In the genomic region with DNA sequence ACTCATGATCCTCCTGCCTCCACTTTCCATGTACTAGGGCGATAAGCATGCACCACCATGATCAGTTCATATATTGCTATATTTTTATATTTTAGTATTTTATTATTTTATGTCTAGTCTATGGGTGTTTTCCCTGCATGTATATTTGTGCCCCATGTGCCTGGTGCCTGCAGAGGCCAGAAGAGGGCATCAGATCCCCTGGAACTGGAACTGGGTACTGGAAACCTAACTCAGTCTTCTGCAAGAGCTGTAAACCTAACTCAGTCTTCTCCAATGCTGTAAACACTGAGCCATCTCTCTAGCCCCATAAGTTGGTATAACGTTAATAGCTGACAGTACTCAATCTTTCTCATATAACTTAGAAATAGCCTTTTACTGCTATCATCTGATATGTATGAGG, we compare ENCODE assay signal across 14 mouse cellular contexts. TPM values are rescaled to one million over a fixed set of nuclear protein-coding genes. Genes with fewer than 3 reads are reported as not detected.
A peak's percentile ranks its signal among the peaks of the same experiment; 100 is the strongest.
DNase-seq lines count a peak whose midpoint lies in the region; ATAC-seq and TF ChIP-seq lines count a peak whose summit lies in the region.
"Had no signal": no experiment of that assay in that cellular context is flagged by ENCODE, and none has a peak within 500 bp of the region (broad histone marks: within the 10 kb centered on the region; RNA-seq: fewer than 3 reads in every experiment).

No protein-coding gene starts in this region.

- peak; percentile 49 for TF ChIP-seq CTCF in kidney, postnatal 0 days (IDR thresholded peaks at IDR 0.05; ENCODE audit: low read depth)
- no peak for TF ChIP-seq CTCF in thymus, adult 2 months (IDR thresholded peaks at IDR 0.05; ENCODE audit: borderline replicate concordance, control insufficient read depth, extremely low read depth, insufficient read depth, low read length, poor library complexity)
- TF ChIP-seq CTCF in small intestine, adult 2 months (IDR thresholded peaks at IDR 0.05; ENCODE audit: extremely low read depth, insufficient read length, insufficient replicate concordance, low read depth, low read length) = peak; percentile 46; the same call in 1 of the 2 replicates

- H3K36me3 ChIP-seq in kidney, postnatal 0 days (ENCODE audit: insufficient read depth, low read length) = no peaks in the 10 kb centered on the region
- H3K36me3 ChIP-seq in thymus, adult 2 months (ENCODE audit: control insufficient read depth, insufficient read depth, low read length) = no peaks in the 10 kb centered on the region
- H3K36me3 ChIP-seq in small intestine, adult 2 months (ENCODE audit: control insufficient read depth, insufficient read depth, low read length) = 0 out of 2 replicates have a peak, but pooled peaks cover 1% of the 10 kb centered on the region
- H3K36me3 ChIP-seq: heart, embryonic 10.5 days; limb, embryonic 15.5 days had no signal

- H3K4me2 ChIP-seq in kidney, postnatal 0 days (ENCODE audit: low read length) = no peak overlapping the region
- H3K4me2 ChIP-seq: limb, embryonic 15.5 days had no signal

- no peaks in the 10 kb centered on the region for H3K4me1 ChIP-seq in kidney, postnatal 0 days (replicated peaks; ENCODE audit: insufficient read depth, low read length)
- H3K4me1 ChIP-seq in thymus, adult 2 months (replicated peaks; ENCODE audit: control insufficient read depth, insufficient read depth, low read length) = no peaks in the 10 kb centered on the region
- peaks cover 12% of the 10 kb centered on the region; the same call in 1 of the 2 replicates for H3K4me1 ChIP-seq in small intestine, adult 2 months (ENCODE audit: control insufficient read depth, insufficient read depth, insufficient read length, low read length)
- H3K4me1 ChIP-seq: heart, embryonic 10.5 days; limb, embryonic 15.5 days had no signal

- no peaks in the 10 kb centered on the region for H3K9me3 ChIP-seq in kidney, postnatal 0 days (replicated peaks; ENCODE audit: low read length)
- H3K9me3 ChIP-seq: heart, embryonic 10.5 days; limb, embryonic 15.5 days had no signal

- H3K4me3 ChIP-seq in kidney, postnatal 0 days (replicated peaks; ENCODE audit: low read depth, low read length) = no peak overlapping the region
- no peak overlapping the region for H3K4me3 ChIP-seq in thymus, adult 2 months (ENCODE audit: control insufficient read depth, insufficient read depth, low read length)
- H3K4me3 ChIP-seq in small intestine, adult 2 months (ENCODE audit: low read depth, low read length) = no peak overlapping the region
- H3K4me3 ChIP-seq: heart, embryonic 10.5 days; limb, embryonic 15.5 days had no signal

- 58% methylated on average over 2 of the region's 2 CpGs for WGBS in kidney, postnatal 0 days
- WGBS in thymus, adult 2 months = 83% methylated on average over 2 of the region's 2 CpGs
- 71% methylated on average over 2 of the region's 2 CpGs for WGBS in small intestine, adult 2 months

- TF ChIP-seq POLR2A in thymus, adult 2 months (IDR thresholded peaks at IDR 0.05; ENCODE audit: control insufficient read depth, extremely low read depth, insufficient read depth, low read length, poor library complexity) = no peak
- TF ChIP-seq POLR2A in small intestine, adult 2 months (IDR thresholded peaks at IDR 0.05; ENCODE audit: low read depth, low read length) = no peak

- H3K27me3 ChIP-seq in kidney, postnatal 0 days (ENCODE audit: insufficient read depth, low read length) = no peaks in the 10 kb centered on the region
- no peaks in the 10 kb centered on the region for H3K27me3 ChIP-seq in thymus, adult 2 months (ENCODE audit: control insufficient read depth, insufficient read depth, low read length)
- no peaks in the 10 kb centered on the region for H3K27me3 ChIP-seq in small intestine, adult 2 months (ENCODE audit: control insufficient read depth, insufficient read depth, low read length)

- no peak overlapping the region for H3K27ac ChIP-seq in kidney, postnatal 0 days
- no peak overlapping the region for H3K27ac ChIP-seq in thymus, adult 2 months (ENCODE audit: control insufficient read depth, insufficient read depth, low read length)
- H3K27ac ChIP-seq in small intestine, adult 2 months (ENCODE audit: insufficient read depth, low read depth, low read length) = no peak overlapping the region
- H3K27ac ChIP-seq: heart, embryonic 10.5 days; limb, embryonic 15.5 days had no signal

- ATAC-seq in kidney, postnatal 0 days (replicated peaks; ENCODE audit: low FRiP score, low read depth) = no peak

- DNase-seq in kidney, postnatal 0 days (ENCODE audit: low spot score) = no peak
- no peak for DNase-seq in kidney, postnatal 10 days
- DNase-seq in thymus, adult 2 months = peak; percentile 16
- DNase-seq in thymus, postnatal 25 days = no peak
- DNase-seq in adipocyte (ENCODE audit: low spot score) = peak; percentile 40
- no peak for DNase-seq in embryo, embryonic 10 days (ENCODE audit: low spot score)
- DNase-seq: cerebellum, adult 8-10 months; right cerebral cortex, postnatal 25 days had no signal

- H3K9ac ChIP-seq in kidney, postnatal 0 days (ENCODE audit: low read depth, low read length) = no peak overlapping the region
- H3K9ac ChIP-seq: limb, embryonic 15.5 days had no signal

RNA-seq across cellular contexts. Expression of a gene that starts 2.7 kb away (rescaled TPM):
- 99.7 and 101 TPM in 2 replicates for polyA plus RNA-seq in kidney, postnatal 0 days (2015; fragmentation: Nextera tagmentation; extraction: Ambion mirVana)
- 153 and 157 TPM in 2 replicates for polyA plus RNA-seq in thymus, adult 2 months (2012; rRNA removed)
- polyA plus RNA-seq in small intestine, adult 2 months (2012; rRNA removed) = 352 and 372 TPM in 2 replicates

RNA-seq across cellular contexts. Expression of a gene that starts 7.5 kb away (rescaled TPM):
- 88.0 and 90.7 TPM in 2 replicates for polyA plus RNA-seq in kidney, postnatal 0 days (2015; fragmentation: Nextera tagmentation; extraction: Ambion mirVana)
- polyA plus RNA-seq in thymus, adult 2 months (2012; rRNA removed) = 6.9 and 7.8 TPM in 2 replicates
- 65.2 and 108 TPM in 2 replicates for polyA plus RNA-seq in small intestine, adult 2 months (2012; rRNA removed)

RNA-seq across cellular contexts. Expression of a gene that starts 23.2 kb away (rescaled TPM):
- polyA plus RNA-seq in kidney, postnatal 0 days (2015; fragmentation: Nextera tagmentation; extraction: Ambion mirVana) = 6.8 and 8.2 TPM in 2 replicates
- polyA plus RNA-seq in thymus, adult 2 months (2012; rRNA removed) = 8.4 and 9.0 TPM in 2 replicates
- 0.42 and 1.4 TPM in 2 replicates for polyA plus RNA-seq in small intestine, adult 2 months (2012; rRNA removed)
- polyA plus RNA-seq: brain, embryonic 14.5 days had no signal

RNA-seq across cellular contexts. Expression of a gene that starts 38.5 kb away (rescaled TPM):
- 0.23 and 0.47 TPM in 2 replicates for polyA plus RNA-seq in kidney, postnatal 0 days (2015; fragmentation: Nextera tagmentation; extraction: Ambion mirVana)
- not detected in 2 replicates for polyA plus RNA-seq in thymus, adult 2 months (2012; rRNA removed)
- not detected in 2 replicates for polyA plus RNA-seq in small intestine, adult 2 months (2012; rRNA removed)
- polyA plus RNA-seq: brain, embryonic 14.5 days; heart, embryonic 10.5 days; hindbrain, embryonic 11.5 days; limb, embryonic 15.5 days; stomach, embryonic 14.5 days had no signal

RNA-seq across cellular contexts. Expression of a gene that starts 43.5 kb away (rescaled TPM):
- 55.9 and 57.5 TPM in 2 replicates for polyA plus RNA-seq in kidney, postnatal 0 days (2015; fragmentation: Nextera tagmentation; extraction: Ambion mirVana)
- polyA plus RNA-seq in thymus, adult 2 months (2012; rRNA removed) = 88.8 and 96.1 TPM in 2 replicates
- 33.0 and 39.9 TPM in 2 replicates for polyA plus RNA-seq in small intestine, adult 2 months (2012; rRNA removed)

Comparison
In these comparisons a context has a peak if more than half of its experiments do, and no peak if none do; other contexts are left out.
1. DNase-seq: peak in thymus, adult 2 months (single experiment) and adipocyte (single experiment); none in kidney, postnatal 0 days (single experiment), kidney, postnatal 10 days (single experiment), thymus, postnatal 25 days (single experiment) and embryo, embryonic 10 days (single experiment).